Mouse (Mus musculus) embryonic facial prominence, embryonic 13.5 days (tissue): ENCODE results near the gene Abat. TPM values are rescaled to one million over a fixed set of nuclear protein-coding genes. Genes with fewer than 3 reads are reported as not detected.
A peak's percentile ranks its signal among the peaks of the same experiment; 100 is the strongest.

Experiments
- ATAC-seq: fragments of 200-750 bp; cut with Nextera tagmentation; 2 replicates; pipeline ENCODE4 v1.8.0; 2017; ENCODE audit warnings: low read depth; ENCODE audit not compliant: insufficient number of reproducible peaks, insufficient read depth, low FRiP score, low TSS enrichment
- H3K27ac ChIP-seq: fragments of 300-500 bp; sonication (generic); 2 replicates; pipeline ENCODE4 v1.5.1; 2015; ENCODE audit warnings: moderate library complexity, mild to moderate bottlenecking, inconsistent platforms
- H3K27me3 ChIP-seq: fragments of 300-500 bp; sonication (generic); 2 replicates; pipeline ENCODE4 v1.6.1; 2015; ENCODE audit warnings: mild to moderate bottlenecking, inconsistent platforms
- H3K36me3 ChIP-seq: fragments of 300-500 bp; sonication (generic); 2 replicates; pipeline ENCODE4 v1.6.1; 2015; ENCODE audit warnings: mild to moderate bottlenecking, inconsistent platforms
- H3K4me1 ChIP-seq: fragments of 300-500 bp; sonication (generic); 2 replicates; pipeline ENCODE4 v1.6.1; 2015; ENCODE audit warnings: inconsistent platforms
- H3K4me2 ChIP-seq: fragments of 300-500 bp; sonication (generic); 2 replicates; pipeline ENCODE4 v1.6.1; 2015; ENCODE audit warnings: moderate library complexity, mild to moderate bottlenecking, inconsistent platforms
- H3K4me3 ChIP-seq: fragments of 300-500 bp; sonication (generic); 2 replicates; pipeline ENCODE4 v1.5.1; 2015; ENCODE audit warnings: mild to moderate bottlenecking, inconsistent platforms
- H3K9ac ChIP-seq: fragments of 300-500 bp; sonication (generic); 2 replicates; pipeline ENCODE4 v1.6.1; 2015; ENCODE audit warnings: mild to moderate bottlenecking, inconsistent platforms
- H3K9me3 ChIP-seq: fragments of 300-500 bp; sonication (generic); 2 replicates; pipeline ENCODE4 v1.6.1; 2016; ENCODE audit warnings: inconsistent platforms
- WGBS: fragments of 180-500 bp; shearing (Covaris S2); methylation state at CpG from one replicate; pipeline ENCODE4 v1.1.7; 2015; ENCODE audit warnings: mixed read lengths; 5-methylcytosine and 5-hydroxymethylcytosine counted together
- polyA plus RNA-seq: library from polyadenylated mRNA; unstranded; fragments of >200 nt; fragmentation: Nextera tagmentation; extraction: Ambion mirVana; gene quantifications from 2 replicates; pipeline ENCODE4 v1.2.1, GENCODE M21; 2015

The Abat gene
- polyA plus RNA-seq, 1 experiment from 2014 or later: 25.2 TPM

GRCm38 (mm10) chr16:8610397-8610796 lies 97.2 kb downstream of the Abat start:
- no peak overlapping the region for H3K4me3 ChIP-seq
- H3K4me2 ChIP-seq: no peak overlapping the region
- WGBS: 34% methylated on average over 3 of the region's 3 CpGs
- no peak overlapping the region for H3K9ac ChIP-seq
- H3K9me3 ChIP-seq: no peaks in the 10 kb centered on the region
- H3K36me3 ChIP-seq: peaks cover 27% of the 10 kb centered on the region
- no peak overlapping the region for H3K27ac ChIP-seq
- no peak for ATAC-seq
- no peaks in the 10 kb centered on the region for H3K4me1 ChIP-seq
- H3K27me3 ChIP-seq: no peaks in the 10 kb centered on the region

GRCm38 (mm10) chr16:8612214-8613005 lies 99.2 kb downstream of the Abat start:
- peaks cover 31% of the 10 kb centered on the region for H3K36me3 ChIP-seq
- ATAC-seq: no peak

GRCm38 (mm10) chr16:8613039-8613438 lies 99.8 kb downstream of the Abat start:
- Histone ChIP-seq H3K4me2 (no peak overlapping the region), H3K9me3 (no peaks in the 10 kb centered on the region), H3K4me1 (no peaks in the 10 kb centered on the region), H3K4me3 (no peak overlapping the region), H3K36me3 (peaks cover 31% of the 10 kb centered on the region), H3K9ac (no peak overlapping the region), H3K27ac (no peak overlapping the region), H3K27me3 (no peaks in the 10 kb centered on the region)
- 81% methylated on average over 4 of the region's 4 CpGs for WGBS
- no peak for ATAC-seq

More at GRCm38 (mm10) chr16:8612214-8613005, 99.2 kb downstream of the Abat start:
- Histone ChIP-seq H3K4me3 (no peak overlapping the region), H3K4me2 (no peak overlapping the region), H3K9me3 (no peaks in the 10 kb centered on the region), H3K27me3 (no peaks in the 10 kb centered on the region), H3K27ac (no peak overlapping the region), H3K4me1 (no peaks in the 10 kb centered on the region), H3K9ac (no peak overlapping the region)
- 88% methylated on average over 8 of the region's 8 CpGs for WGBS

GRCm38 (mm10) chr16:8613447-8613846 lies 100.2 kb downstream of the Abat start:
- no peak overlapping the region for H3K4me3 ChIP-seq
- peaks cover 31% of the 10 kb centered on the region for H3K36me3 ChIP-seq
- no peak overlapping the region for H3K27ac ChIP-seq
- no peak overlapping the region for H3K9ac ChIP-seq
- H3K9me3 ChIP-seq: no peaks in the 10 kb centered on the region
- 90% methylated on average over 3 of the region's 3 CpGs for WGBS
- H3K4me2 ChIP-seq: no peak overlapping the region
- H3K27me3 ChIP-seq: no peaks in the 10 kb centered on the region
- no peak for ATAC-seq
- H3K4me1 ChIP-seq: no peaks in the 10 kb centered on the region

GRCm38 (mm10) chr16:8619659-8620314 lies 106.6 kb downstream of the Abat start:
- H3K27ac ChIP-seq: no peak overlapping the region
- H3K9me3 ChIP-seq: no peaks in the 10 kb centered on the region
- ATAC-seq: no peak
- no peak overlapping the region for H3K9ac ChIP-seq
- no peak overlapping the region for H3K4me3 ChIP-seq
- H3K27me3 ChIP-seq: no peaks in the 10 kb centered on the region
- H3K4me2 ChIP-seq: no peak overlapping the region
- H3K4me1 ChIP-seq: no peaks in the 10 kb centered on the region
- H3K36me3 ChIP-seq: peaks cover 20% of the 10 kb centered on the region
- WGBS: 68% methylated on average over 10 of the region's 10 CpGs

GRCm38 (mm10) chr16:8620315-8621115 lies 107.3 kb downstream of the Abat start:
- no peaks in the 10 kb centered on the region for H3K4me1 ChIP-seq
- H3K4me2 ChIP-seq: no peak overlapping the region
- H3K36me3 ChIP-seq: peaks cover 20% of the 10 kb centered on the region
- no peak overlapping the region for H3K9ac ChIP-seq
- H3K27ac ChIP-seq: peak overlapping the region; percentile 33; the same call in 1 of the 2 replicates
- no peaks in the 10 kb centered on the region for H3K9me3 ChIP-seq
- no peaks in the 10 kb centered on the region for H3K27me3 ChIP-seq
- no peak overlapping the region for H3K4me3 ChIP-seq
- WGBS: 78% methylated on average over 16 of the region's 16 CpGs
- no peak for ATAC-seq

GRCm38 (mm10) chr16:8630419-8630818 lies 117.2 kb downstream of the Abat start:
- 79% methylated on average over 2 of the region's 2 CpGs for WGBS
- Histone ChIP-seq H3K4me2 (no peak overlapping the region), H3K36me3 (peaks cover 23% of the 10 kb centered on the region), H3K27ac (no peak overlapping the region), H3K9ac (no peak overlapping the region), H3K4me3 (no peak overlapping the region), H3K4me1 (peaks cover 2% of the 10 kb centered on the region; the same call in 1 of the 2 replicates), H3K27me3 (no peaks in the 10 kb centered on the region), H3K9me3 (no peaks in the 10 kb centered on the region)
- no peak for ATAC-seq

DNA sequence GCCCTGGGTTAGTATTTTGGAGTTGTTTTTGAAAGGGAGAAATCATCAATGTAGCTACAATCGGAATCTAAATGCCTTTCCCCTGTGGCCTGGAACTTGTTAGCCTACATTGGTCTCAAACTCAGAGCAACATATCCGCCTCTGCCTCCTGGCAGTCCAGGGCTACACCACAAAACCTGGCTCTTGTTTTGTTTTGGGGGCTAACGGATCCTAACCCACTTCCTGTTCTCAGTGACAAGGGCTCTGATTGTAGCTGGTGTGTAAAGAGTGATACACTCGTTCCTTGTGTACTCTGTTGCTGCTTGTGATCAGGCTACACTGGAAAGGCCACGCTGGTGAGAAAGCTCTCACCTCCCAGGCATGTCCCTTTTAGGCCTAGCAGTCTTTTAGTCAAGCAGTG lies 118.2 kb downstream of the Abat start:
- Histone ChIP-seq H3K4me2 (no peak overlapping the region), H3K27ac (no peak overlapping the region), H3K9ac (no peak overlapping the region), H3K4me3 (no peak overlapping the region), H3K36me3 (peaks cover 29% of the 10 kb centered on the region), H3K9me3 (no peaks in the 10 kb centered on the region), H3K4me1 (peaks cover 12% of the 10 kb centered on the region), H3K27me3 (no peaks in the 10 kb centered on the region)
- ATAC-seq: no peak
- 76% methylated on average over 5 of the region's 5 CpGs for WGBS

GRCm38 (mm10) chr16:8636867-8637216 lies 123.6 kb downstream of the Abat start:
- Histone ChIP-seq H3K36me3 (peaks cover 29% of the 10 kb centered on the region), H3K9me3 (no peaks in the 10 kb centered on the region), H3K4me2 (peak overlapping the region; percentile 88), H3K27me3 (no peaks in the 10 kb centered on the region), H3K4me1 (peaks cover 22% of the 10 kb centered on the region), H3K9ac (peak overlapping the region; percentile 89), H3K4me3 (peak overlapping the region; percentile 87), H3K27ac (peak overlapping the region; percentile 86)
- no peak for ATAC-seq
- WGBS: under 1% methylated on average over 13 of the region's 13 CpGs

DNA sequence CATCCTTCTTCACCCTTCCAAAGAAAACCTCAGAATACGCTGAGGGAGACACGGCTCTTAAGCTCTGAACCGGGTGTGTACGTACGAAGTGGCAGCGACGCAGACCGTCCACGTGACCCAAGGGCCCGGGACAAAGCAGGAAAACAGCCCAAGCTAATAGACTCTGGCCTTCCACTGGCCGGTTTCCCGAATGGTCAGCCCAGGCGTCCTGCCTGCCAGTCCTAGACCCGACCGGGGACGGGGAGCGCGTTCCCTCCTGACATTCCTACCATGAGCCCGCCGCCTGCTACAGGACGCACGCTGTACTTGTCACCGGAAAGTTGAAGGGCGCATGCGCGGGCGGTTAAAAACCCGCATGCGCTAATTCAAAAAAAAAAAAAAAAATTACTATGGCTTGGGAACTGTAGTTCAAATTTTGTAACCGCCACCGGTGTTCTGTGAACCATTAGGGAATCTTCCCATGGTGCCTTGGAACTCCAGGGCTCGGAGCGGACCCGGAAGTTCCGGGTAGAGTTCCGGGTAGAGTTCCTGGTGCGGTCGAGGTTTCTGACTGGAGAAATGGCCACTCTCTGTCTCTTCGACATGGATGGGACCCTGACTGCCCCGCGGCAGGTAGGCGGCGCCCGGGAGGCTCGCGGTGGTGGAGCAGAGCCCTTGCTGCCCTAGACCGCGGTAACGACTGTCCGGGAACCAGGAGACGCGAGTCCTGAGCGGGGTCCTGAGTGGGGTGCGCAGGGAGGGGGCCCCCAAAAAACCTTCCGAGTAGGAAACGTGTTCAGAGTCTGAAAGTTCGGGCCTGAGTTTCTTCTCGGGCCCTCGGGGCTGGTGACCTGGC lies 124.2 kb downstream of the Abat start, which contains the start of the genes Pmm2 and Tmem186:
Gene Pmm2 (plus strand): TSS at position 458 of the 835 bp plus-strand sequence.
Gene Tmem186 (minus strand): TSS at position 496 of the 835 bp plus-strand sequence.
- Histone ChIP-seq H3K36me3 (peaks cover 24% of the 10 kb centered on the region), H3K4me2 (peak within 1 kb of the TSS; percentile 88), H3K4me1 (peaks cover 22% of the 10 kb centered on the region), H3K27ac (peak within 1 kb of the TSS; percentile 89), H3K4me3 (peak within 1 kb of the TSS; percentile 87), H3K9ac (peak within 1 kb of the TSS; percentile 89), H3K9me3 (no peaks in the 10 kb centered on the region), H3K27me3 (no peaks in the 10 kb centered on the region)
- ATAC-seq: peak; percentile 90
- WGBS: under 1% methylated on average over 59 of the region's 59 CpGs

DNA sequence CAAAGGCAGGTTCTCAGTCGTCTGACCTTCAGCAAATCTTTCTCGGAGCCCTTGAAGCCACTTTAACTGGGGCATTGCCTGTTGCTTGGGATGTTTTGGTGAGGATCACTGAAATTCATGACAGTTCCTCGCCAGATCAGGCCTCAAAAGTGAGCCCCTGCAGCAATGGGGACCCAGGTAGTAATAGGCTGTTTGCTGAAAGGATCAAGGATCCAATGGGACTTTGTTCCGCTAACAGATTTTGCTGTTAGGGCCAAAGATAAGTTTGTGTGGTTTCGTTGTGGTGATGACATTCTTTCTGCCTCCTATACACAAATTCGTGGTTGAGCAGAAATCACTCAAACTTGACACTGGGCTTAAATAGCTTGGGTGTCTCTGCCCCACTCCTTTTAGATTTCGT lies 124.9 kb downstream of the Abat start:
- peak overlapping the region; percentile 89 for H3K9ac ChIP-seq
- H3K36me3 ChIP-seq: peaks cover 25% of the 10 kb centered on the region
- H3K4me1 ChIP-seq: peaks cover 22% of the 10 kb centered on the region
- ATAC-seq: no peak
- peak overlapping the region; percentile 88 for H3K4me2 ChIP-seq
- H3K27me3 ChIP-seq: no peaks in the 10 kb centered on the region
- 43% methylated on average over 7 of the region's 7 CpGs for WGBS
- H3K9me3 ChIP-seq: no peaks in the 10 kb centered on the region
- H3K27ac ChIP-seq: peak overlapping the region; percentile 89; the same call in 1 of the 2 replicates
- H3K4me3 ChIP-seq: peak overlapping the region; percentile 87
